Mouse (Mus musculus) G1E (cell line): ENCODE data around the gene Surf2. TPM values are rescaled to one million over a fixed set of nuclear protein-coding genes. Genes with fewer than 3 reads are reported as not detected.

Experiments used
- ATAC-seq: 2 replicates; pipeline ENCODE4 v1.8.0; 2016; ENCODE audit warnings: mild to moderate bottlenecking; ENCODE audit not compliant: insufficient number of reproducible peaks, poor library complexity, low FRiP score, severe bottlenecking; ENCODE audit errors: extremely low read depth
- DNase-seq: peaks from one replicate; pipeline ENCODE4 v3.0.0; 2012; ENCODE audit warnings: low spot score
- H3K27me3 ChIP-seq: 2 replicates; pipeline ENCODE4 v1.6.1; 2012; ENCODE audit warnings: mild to moderate bottlenecking, low read length, inconsistent platforms; ENCODE audit not compliant: insufficient read depth
- H3K36me3 ChIP-seq: replicated peaks from 2 replicates; pipeline ENCODE3; 2012; ENCODE audit warnings: mild to moderate bottlenecking, inconsistent platforms
- H3K4me1 ChIP-seq: 2 replicates; pipeline ENCODE4 v1.6.1; 2012; ENCODE audit warnings: low read depth, low read length, inconsistent platforms, mixed read lengths; ENCODE audit not compliant: insufficient read depth
- H3K4me3 ChIP-seq: 2 replicates; pipeline ENCODE4 v1.5.1; 2012; ENCODE audit warnings: low read depth, mild to moderate bottlenecking, inconsistent platforms, low read length, moderate library complexity, mixed read lengths
- H3K9me3 ChIP-seq: replicated peaks from 2 replicates; pipeline ENCODE4 v1.6.1; 2012; ENCODE audit warnings: inconsistent platforms
- CTCF ChIP-seq: IDR thresholded peaks from 2 replicates; pipeline ENCODE4 v1.5.1; 2012; ENCODE audit warnings: low read depth, low read length, inconsistent platforms, mixed read lengths
- GATA1 ChIP-seq: IDR thresholded peaks from 2 replicates; pipeline ENCODE4 v1.6.1; 2012; ENCODE audit warnings: borderline replicate concordance, low read length, inconsistent platforms, mixed read lengths
- GATA2 ChIP-seq: IDR thresholded peaks from 2 replicates; pipeline ENCODE4 v1.6.1; 2012; ENCODE audit warnings: low read depth, low read length, inconsistent platforms, borderline replicate concordance
- POLR2AphosphoS5 ChIP-seq: IDR thresholded peaks from 2 replicates; pipeline ENCODE4 v1.6.1; 2012; ENCODE audit warnings: low read depth, low read length, inconsistent platforms; ENCODE audit not compliant: insufficient replicate concordance
- TAL1 ChIP-seq: conservative IDR thresholded peaks from 2 replicates; pipeline ENCODE4 v1.6.1; 2012; ENCODE audit warnings: low read depth, low read length, inconsistent platforms, mixed read lengths
- polyA plus RNA-seq: library from polyadenylated mRNA; stranded (reverse); fragments of >175 nt; gene quantifications from 2 replicates; pipeline ENCODE4 v1.2.3, GENCODE M21; 2012
- total RNA-seq, 2 experiments: library from RNA; stranded (forward) in 1 of 2; stranded (reverse) in 1 of 2; fragments of 200-1000 nt in 1 of 2; fragments of >200 nt in 1 of 2; fragmentation: Nextera tagmentation in 1 of 2; gene quantifications; 2 replicates each; pipeline ENCODE4 v1.2.3; 2014 to 2017

The Surf2 gene
- total and polyA plus RNA-seq, 3 experiments: 11.1 to 81.8 (median 69.6) TPM

DNA sequence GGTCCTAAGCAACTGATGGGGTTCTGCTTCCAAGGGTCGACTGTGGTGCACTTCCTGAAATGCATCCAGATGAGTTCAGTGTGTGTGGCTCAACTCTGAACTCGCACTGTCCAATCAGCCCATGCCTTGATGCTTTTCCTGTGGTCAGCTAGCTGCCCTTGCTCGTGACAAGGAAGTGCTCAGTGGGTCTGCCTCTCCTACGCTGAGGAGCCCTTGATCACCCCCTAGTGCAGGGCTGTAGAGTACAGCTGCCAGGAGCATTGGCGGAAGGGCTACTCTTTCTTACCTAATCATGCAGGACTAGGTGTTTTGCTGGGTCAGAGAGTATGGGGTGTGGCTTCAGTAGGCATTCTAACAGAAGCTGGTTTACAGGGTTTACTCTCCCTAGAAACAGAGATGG is 25.4 kb downstream of the Surf2 start:
- Histone ChIP-seq H3K4me3 (no peak overlapping the region), H3K27me3 (peaks cover 59% of the 10 kb centered on the region), H3K9me3 (no peaks in the 10 kb centered on the region), H3K4me1 (peaks cover 6% of the 10 kb centered on the region), H3K36me3 (peaks cover 2% of the 10 kb centered on the region)
- no peak for TF ChIP-seq GATA1
- TF ChIP-seq POLR2AphosphoS5: no peak
- no peak for TF ChIP-seq CTCF
- TF ChIP-seq GATA2: no peak
- no peak for TF ChIP-seq TAL1
- no peak for ATAC-seq
- DNase-seq: no peak

DNA sequence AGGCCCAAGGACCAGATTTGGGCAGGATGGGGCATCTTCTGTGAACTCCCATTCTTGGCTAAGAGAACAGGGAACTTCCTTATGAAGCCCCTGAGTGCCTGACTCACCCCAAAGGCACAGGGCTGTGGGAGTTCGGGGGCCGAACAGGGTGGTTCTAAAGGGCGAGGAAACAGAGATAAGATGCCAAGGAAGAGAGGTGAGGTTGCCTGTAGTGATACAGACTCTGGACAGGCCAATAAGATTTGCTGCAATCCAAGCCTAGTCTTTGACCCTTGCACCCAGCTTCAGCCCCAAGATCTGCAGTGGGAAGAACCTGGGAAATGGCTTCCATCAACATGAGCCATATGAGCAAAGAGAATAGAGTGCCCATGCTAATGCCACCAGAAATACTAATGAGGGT is 27.1 kb downstream of the Surf2 start:
- no peak for TF ChIP-seq TAL1
- no peak for TF ChIP-seq CTCF
- TF ChIP-seq GATA2: no peak
- TF ChIP-seq POLR2AphosphoS5: no peak
- TF ChIP-seq GATA1: no peak
- H3K4me1 ChIP-seq: peaks cover 6% of the 10 kb centered on the region
- H3K4me3 ChIP-seq: no peak overlapping the region
- peaks cover 59% of the 10 kb centered on the region for H3K27me3 ChIP-seq
- ATAC-seq: no peak
- H3K9me3 ChIP-seq: no peaks in the 10 kb centered on the region
- H3K36me3 ChIP-seq: peaks cover 17% of the 10 kb centered on the region
- no peak for DNase-seq

DNA sequence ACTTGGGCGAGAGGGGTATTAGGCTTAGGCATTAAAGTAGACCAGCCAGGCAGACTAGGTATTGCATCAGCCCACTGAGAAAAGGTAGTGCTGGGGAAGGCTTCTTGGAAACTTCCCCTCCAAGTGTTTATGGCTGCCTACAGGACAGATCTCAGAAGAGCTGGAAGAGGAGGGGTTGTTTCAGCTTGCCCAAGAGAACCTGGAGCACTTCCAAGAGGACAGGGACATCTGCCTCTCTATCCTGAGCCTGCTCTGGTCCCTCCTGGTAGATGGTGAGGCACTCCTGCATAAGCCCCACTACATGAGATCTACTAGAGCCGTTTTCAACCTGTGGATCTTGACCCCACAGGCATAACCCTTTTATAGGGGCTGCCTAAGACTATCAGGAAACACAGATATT is 34.2 kb downstream of the Surf2 start:
- peaks cover 3% of the 10 kb centered on the region for H3K27me3 ChIP-seq
- no peaks in the 10 kb centered on the region for H3K9me3 ChIP-seq
- no peak for DNase-seq
- peaks cover 7% of the 10 kb centered on the region; the same call in 1 of the 2 replicates for H3K4me1 ChIP-seq
- no peak overlapping the region for H3K4me3 ChIP-seq
- ATAC-seq: no peak
- no peak for TF ChIP-seq GATA1
- TF ChIP-seq POLR2AphosphoS5: no peak
- TF ChIP-seq CTCF: no peak
- TF ChIP-seq TAL1: no peak
- TF ChIP-seq GATA2: no peak
- H3K36me3 ChIP-seq: peaks cover 84% of the 10 kb centered on the region

DNA sequence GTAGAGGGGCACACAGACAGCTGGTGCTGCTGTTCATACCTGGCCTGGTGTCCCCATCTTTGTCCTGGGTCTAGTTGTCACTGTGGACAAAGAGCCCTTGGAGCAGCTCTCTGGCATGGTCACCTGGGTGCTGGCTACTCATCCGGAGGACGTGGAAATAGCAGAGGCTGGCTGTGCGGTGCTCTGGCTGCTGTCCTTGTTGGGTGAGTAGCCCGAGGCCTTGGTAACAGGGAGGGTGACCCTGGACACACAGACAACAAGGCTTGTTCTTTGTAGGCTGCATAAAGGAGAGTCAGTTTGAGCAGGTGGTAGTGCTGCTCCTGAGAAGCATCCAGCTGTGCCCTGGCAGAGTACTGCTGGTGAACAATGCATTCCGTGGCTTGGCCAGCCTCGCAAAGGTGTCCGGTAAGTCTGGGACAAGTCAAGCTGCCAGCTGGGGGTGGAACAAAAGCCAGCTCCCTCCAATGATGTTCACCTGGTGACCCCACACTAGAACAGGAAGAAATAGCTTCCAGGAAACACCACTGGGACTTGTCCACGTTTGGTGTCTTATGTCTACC is 35.3 kb downstream of the Surf2 start:
- Histone ChIP-seq H3K27me3 (no peaks in the 10 kb centered on the region; the same call in 1 of the 2 replicates), H3K4me1 (peaks cover 7% of the 10 kb centered on the region; the same call in 1 of the 2 replicates), H3K4me3 (no peak overlapping the region), H3K36me3 (peaks cover 93% of the 10 kb centered on the region), H3K9me3 (no peaks in the 10 kb centered on the region)
- DNase-seq (no peak), ATAC-seq (no peak)
- no peak for TF ChIP-seq GATA2
- no peak for TF ChIP-seq POLR2AphosphoS5
- no peak for TF ChIP-seq GATA1
- TF ChIP-seq TAL1: no peak
- TF ChIP-seq CTCF: no peak

DNA sequence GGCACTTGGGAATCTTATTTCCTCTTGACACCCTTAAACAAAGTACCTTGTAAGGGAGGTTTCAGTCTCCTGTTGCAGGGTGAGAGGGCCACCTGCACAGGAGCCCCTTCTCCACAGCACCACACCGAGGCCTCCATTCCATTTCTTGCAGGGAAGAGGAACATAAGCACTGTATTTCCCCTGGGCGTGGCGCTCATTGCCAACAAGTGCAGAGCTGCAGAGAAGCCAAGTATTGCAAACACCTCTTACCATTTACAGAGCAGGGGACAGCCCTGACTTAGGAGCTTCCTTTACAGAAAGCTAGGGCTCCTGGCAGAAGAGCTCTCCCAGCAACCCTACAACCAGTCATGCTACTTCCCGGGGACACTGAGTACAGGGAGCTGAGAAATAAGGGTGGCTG is 36.0 kb downstream of the Surf2 start:
- no peak overlapping the region for H3K4me3 ChIP-seq
- ATAC-seq: no peak
- DNase-seq: no peak
- no peak for TF ChIP-seq TAL1
- no peak for TF ChIP-seq POLR2AphosphoS5
- no peak for TF ChIP-seq GATA2
- TF ChIP-seq CTCF: no peak
- no peak for TF ChIP-seq GATA1
- H3K9me3 ChIP-seq: no peaks in the 10 kb centered on the region
- no peaks in the 10 kb centered on the region for H3K27me3 ChIP-seq
- H3K36me3 ChIP-seq: peaks cover 93% of the 10 kb centered on the region
- H3K4me1 ChIP-seq: peaks cover 7% of the 10 kb centered on the region; the same call in 1 of the 2 replicates

DNA sequence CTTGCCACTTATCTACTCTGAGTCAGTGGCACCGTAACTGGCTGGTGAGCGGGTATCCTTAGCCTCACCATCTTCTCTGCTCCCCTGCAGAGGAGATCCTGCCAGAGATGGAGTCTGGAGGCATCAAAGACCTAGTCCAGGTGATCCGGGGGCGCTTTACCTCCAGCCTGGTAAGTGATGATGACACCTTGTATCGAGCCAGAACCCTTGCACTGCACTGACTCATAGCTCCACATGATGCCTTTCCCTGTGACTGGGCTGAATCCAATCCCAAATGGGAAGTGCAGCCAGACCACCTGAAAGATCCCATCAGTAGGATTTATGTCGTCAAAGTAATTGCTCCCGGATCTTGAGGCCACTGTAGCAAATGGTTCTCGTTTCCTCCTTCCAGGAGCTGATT is 36.7 kb downstream of the Surf2 start:
- Histone ChIP-seq H3K4me3 (no peak overlapping the region), H3K27me3 (no peaks in the 10 kb centered on the region), H3K9me3 (no peaks in the 10 kb centered on the region), H3K36me3 (peaks cover 93% of the 10 kb centered on the region), H3K4me1 (peaks cover 7% of the 10 kb centered on the region; the same call in 1 of the 2 replicates)
- ATAC-seq: no peak
- no peak for DNase-seq
- TF ChIP-seq GATA2: no peak
- TF ChIP-seq GATA1: no peak
- TF ChIP-seq TAL1: no peak
- no peak for TF ChIP-seq POLR2AphosphoS5
- no peak for TF ChIP-seq CTCF
